Mouse (Mus musculus) thymus, adult 18-20 months (tissue): ENCODE measurements around the gene Atp5e.

Experiments used
- DNase-seq, 2 experiments: peaks; one replicate each; pipeline ENCODE4 v3.0.0; 2022; ENCODE audit warnings: mixed read lengths in 2 of 2

Gene Atp5e

DNA sequence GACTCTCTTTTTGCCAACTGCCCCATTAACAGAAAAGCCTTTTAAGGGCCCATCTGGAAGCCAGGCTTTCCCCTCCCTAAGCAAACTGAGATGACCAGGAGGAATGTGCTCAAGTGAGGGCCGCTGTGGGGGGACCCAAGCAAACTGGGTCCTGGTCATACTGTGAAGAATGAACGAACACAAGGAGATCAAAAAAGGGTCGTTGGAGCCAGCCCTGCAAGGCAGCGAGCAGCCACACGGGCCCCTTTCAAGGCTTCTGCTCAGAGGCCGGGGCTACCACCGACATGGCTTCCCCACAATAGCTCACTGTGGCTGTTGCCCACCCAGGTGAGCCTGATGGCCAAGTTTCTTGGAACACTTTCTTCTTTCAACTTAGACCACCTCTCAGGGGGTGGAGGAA lies 17.4 kb downstream of the Atp5e start:
- no peak for DNase-seq

DNA sequence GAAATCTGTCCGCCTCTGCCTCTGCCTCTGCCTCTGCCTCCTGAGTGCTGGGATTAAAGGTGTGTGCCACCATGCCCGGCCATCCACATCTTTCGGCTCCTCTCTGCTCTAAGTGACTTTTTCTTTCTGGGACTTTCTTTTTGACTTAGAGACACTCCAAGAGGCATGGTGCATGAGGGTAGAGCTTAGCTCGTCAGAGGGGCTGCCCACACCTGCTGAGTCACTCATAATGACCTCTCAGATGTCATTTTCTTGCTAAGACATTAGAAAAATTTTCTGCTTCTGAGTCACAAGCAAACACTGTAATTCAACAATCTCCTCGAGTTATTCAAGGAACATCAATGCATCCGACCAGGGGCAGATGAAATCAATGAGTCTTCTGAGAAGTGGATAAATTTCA lies 18.9 kb downstream of the Atp5e start:
- no peak for DNase-seq

DNA sequence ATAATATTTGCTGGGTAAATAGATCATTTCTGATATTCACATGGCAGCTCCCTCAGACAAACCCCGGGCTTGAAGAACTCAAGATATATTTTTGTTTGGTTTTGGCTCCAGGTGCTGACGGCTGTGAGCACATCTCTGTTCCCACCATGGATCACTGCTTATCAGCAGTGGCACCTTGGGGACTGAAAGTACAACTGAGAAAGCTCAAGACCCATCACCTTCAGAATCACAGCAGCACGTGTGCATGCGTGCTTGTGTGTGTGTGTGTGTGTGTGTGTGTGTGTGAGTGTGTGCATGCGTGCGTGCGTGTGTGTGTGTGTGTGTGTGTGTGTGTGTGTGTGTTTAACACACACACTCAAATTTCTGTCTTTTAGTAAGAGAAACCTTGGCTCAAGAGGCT lies 19.5 kb downstream of the Atp5e start:
- no peak for DNase-seq

DNA sequence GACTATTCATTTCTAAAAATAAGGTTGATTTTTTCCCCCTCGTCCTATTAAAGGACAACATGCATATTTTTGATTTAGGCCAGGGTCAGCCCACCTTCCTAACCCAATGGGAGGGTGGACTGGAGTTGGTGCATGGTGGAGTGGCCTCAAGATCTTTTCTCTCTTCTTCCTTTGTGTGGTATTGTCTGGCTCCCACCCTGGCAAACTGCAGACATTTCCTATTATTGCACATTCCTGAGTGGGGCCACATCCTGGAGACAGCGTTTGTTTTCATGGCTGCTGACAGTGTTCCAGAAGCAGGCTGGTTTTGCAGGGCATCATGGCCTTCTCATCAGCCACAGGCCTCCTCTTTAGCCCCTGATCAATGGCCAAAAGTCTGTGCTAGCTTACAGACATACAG lies 20.9 kb downstream of the Atp5e start:
- DNase-seq, result no peak

DNA sequence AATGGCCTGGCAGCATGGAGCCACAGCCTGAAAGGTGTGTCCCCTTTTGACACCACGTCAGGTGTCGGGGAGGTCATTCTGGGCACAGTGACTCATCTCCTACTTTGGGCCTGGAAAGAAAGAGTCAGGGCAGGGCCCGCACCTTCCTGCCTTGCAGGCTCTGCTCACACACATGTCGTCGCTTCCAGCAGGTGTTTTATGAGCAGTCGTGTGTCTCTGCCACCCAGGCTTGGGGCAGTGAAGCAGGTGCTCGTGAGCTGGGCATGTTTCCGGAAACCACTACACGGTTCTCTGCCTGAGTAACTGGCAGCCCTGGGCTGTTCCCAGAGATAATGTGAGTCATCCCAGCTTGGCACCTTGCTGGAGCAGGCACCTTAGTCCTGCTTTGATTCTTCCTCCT lies 21.4 kb downstream of the Atp5e start:
- no peak for DNase-seq

DNA sequence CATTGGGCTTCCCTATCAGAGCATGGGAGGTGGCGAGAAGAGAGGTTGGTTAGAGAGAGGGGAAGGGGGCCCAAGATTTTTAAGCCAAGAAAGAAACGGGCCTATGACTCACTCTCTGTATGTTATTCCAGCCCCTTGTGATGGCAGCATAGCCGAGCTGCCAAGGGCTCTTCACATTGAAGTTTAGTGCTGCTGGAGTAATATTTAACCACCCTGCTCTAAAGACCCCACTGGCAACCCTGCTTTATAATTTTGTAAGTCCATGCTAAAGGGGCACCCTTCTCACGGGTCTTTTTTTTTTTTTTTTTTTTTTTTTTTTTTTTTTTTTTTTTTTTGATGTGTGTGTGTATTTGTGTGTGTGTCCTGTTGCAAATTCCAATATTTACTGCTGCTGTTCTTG lies 22.0 kb downstream of the Atp5e start:
- DNase-seq, result no peak

DNA sequence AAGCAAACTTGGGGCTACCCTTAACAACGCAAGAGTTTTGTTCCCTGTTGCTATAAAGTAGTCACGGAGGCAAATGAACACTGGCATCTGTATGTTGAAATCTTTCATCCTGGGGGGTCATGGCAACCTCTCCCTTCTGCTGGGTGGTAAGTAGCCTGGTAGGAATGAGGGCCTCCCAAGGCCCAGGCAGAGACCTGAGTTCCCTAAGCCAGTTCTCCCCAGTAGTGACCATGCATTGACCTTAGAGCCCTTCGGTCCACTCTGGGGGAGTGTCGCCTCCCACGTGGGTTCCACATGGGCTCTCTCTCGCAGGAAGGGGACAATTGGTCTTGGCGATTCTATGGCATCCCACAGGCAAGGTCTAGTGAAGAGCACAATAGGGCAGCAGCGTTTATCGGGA lies 23.9 kb downstream of the Atp5e start:
- DNase-seq, result no peak

DNA sequence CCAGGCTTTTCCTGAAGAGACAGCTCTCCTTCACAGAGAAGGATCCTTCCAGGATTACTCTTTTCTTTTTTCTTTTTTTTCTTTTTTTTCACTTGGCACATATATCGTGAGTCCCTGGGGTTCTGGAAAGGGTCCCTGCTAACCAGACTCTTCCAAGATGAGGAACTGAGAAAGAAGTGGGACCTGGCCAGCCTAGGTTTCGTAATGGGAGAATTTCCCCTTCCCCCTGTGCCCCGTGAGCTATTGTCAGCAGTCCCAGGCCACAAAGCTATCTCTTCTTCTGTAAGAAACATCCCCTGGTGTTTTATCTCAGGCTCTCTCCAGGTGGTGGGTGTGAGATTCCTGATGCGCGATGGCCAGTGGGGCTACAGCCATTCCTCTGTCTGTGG lies 24.5 kb downstream of the Atp5e start:
- no peak for DNase-seq

DNA sequence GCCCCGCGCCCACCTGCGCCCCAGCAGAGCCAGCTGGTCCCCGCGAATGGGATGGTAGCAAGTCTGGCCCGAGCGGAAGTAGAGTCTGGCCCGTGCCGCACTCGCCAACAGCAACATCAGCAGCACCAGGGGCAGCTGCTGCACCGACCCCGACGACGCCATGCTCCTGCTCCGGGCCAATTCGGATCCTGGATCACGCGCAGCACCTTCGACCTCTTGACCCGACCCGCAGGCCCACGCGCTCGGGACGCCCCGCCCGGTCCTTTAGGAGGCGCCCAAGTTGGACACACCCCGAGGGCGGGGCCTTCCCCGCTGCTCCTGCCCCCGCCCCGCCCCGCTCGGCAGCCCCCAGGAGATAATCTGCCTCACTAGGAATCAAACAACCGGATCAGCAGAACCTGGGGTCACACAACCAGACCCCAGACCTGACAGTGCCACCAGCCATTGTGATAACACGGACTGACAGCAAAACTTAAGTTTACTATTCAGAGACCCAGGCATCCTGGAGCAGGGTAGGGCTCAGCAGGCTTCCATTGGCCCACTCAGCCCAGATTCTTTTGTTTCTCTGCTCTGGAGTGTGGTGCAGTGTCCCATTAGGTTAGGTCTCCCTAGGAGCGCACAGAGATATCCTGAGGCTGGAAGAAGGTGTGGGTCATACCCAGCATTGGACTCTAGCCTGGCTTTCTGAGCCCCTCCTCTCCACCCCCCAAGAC lies 25.0 kb downstream of the Atp5e start, which contains the start of gene Ctsz:
Gene Ctsz, minus strand, starts transcription at position 303 of the 713 bp plus-strand sequence.
- peak; percentile 49 to 53 for DNase-seq

DNA sequence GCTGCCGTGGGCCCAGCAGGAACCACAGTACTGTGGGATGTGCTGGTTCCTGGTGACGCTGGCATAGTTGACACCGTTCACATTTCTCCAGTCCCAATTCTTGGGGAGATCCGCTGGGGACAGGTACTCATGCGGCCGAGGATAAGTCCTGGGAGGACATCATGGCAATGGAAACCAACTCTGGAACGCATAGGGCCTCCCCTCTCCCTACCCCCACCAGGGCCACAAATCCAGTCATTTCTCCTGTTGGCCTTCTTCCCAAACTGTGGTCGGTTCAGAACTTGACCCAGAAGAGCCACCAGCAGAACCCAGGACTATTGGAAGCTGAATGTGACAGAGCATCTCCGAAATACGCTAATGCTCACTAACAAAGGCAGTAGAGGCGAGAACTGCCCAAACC lies 25.7 kb downstream of the Atp5e start:
- no peak for DNase-seq

DNA sequence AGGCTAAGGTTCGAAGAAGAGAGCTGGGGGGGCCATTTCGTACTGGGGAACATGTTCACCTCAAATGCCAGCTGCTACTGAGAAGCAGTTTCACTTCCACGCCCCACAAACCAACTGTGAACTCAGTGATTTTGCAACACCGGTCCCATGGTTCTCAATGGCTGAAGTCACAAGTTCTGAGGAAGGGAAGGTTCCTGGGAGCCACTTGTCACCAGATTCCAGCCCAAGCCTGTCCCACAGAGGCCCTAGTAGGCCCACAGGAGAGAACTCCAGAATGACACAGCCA lies 26.3 kb downstream of the Atp5e start:
- no peak for DNase-seq

DNA sequence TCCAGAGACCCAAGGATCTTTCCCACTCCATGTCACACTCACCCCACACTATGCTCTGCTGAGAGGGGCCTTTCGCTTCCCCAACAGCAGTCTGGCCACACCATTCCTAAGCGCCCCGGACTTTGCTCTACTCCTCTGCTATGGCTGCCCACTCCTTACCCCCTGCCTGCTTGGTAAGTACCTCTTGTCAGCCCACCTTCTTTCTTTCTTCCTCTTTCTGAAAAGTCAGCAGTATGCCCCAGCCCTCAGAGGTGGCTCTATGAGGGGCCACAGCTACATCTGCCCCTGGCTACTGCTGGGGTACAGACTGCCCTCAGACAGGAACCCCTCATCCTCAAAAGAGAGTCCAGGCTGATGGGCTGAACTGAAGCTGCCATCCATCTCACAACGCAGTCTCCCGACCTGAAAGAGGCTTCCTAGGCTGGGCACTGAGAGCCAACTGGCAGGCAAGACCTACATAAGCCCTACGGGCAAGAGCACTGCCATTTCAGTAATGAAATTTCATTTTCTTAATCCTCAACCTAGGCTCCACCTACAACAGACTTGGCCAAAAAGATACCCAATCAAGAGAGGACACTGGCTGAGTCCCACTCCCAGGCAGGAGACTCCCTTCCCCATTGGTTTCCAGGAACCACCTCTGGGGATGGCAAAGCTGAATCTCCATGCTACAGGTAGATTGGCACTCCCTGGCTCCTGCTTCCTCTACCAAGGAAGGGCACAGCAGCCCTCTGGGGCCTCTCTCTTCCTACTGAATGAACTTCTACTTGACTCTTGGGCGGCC lies 26.8 kb downstream of the Atp5e start:
- no peak for DNase-seq

DNA sequence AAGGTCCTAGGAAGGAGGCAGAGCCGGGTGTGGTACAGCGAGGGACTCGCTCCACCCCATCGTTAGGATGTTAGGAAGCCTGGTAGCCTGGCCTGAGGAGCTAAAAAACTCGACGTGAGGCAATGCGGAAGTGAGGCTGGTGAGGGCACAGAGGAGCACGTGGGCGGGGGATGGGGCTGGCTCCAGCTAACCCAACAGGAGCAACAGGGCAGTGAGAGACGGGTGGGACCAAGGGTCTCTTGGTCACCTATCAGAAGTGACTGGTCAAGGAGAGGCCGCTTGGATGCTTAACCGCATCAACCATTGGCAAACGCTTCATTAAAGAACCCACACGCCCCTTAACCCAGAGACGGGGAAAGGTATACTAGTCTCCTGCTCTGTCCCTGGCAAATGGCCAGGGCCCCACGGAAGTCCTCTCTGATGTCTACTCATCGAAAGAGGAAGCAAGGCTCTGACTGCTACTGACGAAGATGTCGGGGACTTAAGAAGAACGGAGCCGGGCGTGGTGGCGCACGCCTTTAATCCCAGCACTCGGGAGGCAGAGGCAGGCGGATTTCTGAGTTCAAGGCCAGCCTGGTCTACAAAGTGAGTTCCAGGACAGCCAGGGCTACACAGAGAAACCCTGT lies 27.7 kb downstream of the Atp5e start:
- DNase-seq, result no peak

DNA sequence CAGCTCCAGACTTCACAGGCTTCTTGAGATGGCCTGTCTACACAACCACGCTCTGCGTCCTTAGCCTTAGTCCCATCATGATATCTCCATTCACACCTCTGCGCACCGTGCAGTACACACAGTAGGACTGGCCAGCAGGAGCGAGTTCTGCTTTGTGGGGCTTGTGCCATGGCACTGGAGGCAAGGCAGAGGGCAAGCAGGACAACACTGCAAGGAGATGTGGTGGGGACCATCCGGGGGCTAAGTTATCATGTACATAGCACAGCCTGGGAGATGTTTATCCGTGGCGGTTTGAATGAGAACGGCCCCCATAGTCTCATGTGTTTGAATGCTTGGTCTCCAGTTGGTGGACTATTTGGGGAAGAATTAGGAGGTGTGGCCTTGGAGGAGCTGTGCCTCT lies 29.0 kb downstream of the Atp5e start:
- no peak for DNase-seq

DNA sequence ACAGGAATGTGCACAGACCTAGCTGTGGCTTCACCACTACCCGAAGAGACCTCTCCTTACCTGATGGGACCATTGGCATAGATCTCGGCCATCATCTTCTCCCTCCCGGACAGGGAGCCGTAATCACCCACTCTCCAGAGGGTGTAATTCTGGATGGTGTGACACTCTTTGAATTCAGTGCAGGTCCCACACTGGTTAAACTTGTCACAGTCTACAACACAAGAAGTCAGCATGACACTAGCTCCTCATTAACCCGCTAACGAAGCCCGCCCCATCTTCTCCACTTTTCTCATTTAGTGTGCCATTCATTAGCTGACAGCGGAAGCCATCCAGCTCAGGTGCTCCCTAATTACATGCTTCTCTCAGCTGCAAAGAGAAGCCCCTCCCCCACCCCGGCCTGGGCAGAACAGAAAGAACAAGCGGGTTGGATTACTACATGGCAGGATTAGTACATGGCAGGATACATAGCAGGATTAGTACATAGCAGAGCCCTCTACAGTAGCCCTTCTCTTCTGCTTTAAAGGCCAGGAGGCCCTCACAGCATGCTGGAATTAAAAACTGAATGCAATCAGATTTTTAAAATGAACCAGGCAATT lies 34.8 kb downstream of the Atp5e start:
- no peak for DNase-seq

DNA sequence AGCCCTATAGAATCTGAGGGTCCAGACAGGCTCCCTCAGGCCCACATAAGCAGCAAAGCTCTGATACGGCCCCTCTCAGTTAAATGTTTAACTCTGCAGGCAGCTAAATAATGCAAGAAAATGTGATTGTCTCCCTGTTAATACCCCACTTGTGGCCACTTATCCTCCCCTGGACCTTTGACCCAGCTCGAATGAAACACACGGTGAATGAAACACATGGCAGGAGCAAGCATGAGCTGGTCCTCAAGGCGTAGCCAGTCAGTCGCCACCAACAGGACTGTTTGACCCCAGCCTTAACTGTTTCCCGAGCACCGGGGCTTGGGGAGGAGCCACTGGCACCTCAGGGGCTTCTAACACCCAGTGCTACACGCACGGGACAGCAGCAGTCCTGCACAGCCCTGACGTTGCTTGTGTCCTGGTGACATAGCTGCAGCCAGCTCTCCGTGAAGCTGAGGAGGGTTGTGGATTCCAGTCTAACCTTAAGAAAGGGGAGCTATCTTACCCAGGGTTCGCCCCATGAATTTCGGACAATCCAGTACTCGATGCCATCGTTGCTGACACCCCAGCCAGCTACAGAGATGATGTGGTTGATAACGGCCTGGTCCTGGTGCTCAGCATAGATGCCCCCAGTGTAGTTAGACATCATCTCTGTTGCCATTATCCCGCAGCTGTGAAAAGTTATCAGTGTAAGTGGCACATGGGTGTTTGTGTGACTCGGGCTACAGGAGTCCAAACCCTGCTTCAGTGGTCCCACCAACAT lies 35.6 kb downstream of the Atp5e start:
- DNase-seq, result no peak

DNA sequence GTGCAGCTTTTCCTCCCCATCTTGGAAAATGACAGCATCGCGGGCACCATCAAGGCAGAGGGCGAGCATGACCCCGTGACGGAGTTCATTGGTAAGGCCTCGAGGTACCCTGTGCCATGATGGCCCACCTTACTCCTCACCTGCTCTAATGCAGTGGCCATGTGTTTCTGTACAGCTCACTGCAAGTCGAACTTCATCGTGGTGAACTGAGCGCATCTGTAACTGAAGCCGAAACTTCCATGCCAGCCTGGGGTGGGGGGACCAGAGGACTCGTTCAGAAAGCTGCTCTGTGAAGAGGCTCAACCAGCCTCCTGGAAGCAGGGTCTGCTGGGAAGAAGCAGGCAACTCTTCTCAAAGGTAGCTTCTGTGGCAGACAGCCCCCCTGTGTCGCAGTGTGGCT lies 37.0 kb downstream of the Atp5e start:
- DNase-seq, result no peak

DNA sequence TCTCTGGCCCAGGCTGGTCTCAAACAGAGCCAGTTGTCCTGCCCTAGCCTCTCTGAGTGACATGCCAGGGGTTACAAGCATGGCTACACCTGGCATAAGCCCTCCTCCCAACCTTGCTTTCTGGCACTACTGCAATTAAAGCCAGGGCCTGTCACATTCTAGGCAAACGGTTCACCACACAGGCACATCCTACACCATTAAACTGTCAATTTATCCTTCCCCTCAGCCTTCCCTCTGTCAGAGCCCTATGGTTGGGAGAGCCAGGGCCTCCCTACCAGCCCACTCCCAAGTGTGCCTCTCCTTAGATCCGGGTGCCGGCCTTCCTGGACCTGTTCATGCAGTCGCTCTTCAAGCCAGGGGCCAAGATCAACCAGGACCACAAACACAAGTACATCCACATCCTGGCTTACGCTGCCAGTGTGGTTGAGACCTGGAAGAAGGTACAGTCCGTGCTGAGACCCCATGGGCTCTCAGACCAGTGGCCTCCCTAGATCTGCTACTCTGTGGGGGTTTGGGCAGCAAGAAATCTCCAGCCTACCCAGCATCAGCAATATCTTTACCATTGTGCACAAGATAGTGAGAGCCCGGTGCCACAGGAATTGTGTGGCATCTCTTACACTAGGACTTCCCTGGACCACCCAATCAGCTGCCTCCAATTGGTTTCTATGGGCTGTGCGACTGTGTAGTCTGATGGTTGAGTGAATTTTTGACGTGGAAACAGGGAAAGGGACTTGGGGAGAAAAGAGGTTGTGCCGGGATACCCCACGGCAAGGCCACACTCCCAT lies 39.4 kb downstream of the Atp5e start:
- DNase-seq, result no peak

DNA sequence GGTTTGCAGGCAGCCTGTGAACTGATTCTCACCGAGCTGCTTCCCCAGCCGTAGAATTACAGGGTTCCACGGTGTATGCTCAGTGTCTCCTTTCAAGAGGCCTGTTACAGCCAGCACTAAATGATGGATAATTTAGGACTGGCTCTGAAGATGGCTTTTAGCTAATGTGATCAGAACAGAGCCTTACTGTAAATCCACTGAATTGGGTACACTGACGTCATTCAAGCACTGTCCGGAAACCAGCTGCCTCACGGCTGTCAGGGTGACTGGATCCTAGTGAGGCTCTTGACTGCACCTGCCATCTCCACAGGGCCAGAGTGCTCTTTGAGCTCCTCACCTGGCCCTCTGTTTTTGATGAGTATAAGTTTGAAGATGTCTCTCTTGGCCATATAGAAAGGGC lies 42.8 kb downstream of the Atp5e start:
- no peak for DNase-seq

DNA sequence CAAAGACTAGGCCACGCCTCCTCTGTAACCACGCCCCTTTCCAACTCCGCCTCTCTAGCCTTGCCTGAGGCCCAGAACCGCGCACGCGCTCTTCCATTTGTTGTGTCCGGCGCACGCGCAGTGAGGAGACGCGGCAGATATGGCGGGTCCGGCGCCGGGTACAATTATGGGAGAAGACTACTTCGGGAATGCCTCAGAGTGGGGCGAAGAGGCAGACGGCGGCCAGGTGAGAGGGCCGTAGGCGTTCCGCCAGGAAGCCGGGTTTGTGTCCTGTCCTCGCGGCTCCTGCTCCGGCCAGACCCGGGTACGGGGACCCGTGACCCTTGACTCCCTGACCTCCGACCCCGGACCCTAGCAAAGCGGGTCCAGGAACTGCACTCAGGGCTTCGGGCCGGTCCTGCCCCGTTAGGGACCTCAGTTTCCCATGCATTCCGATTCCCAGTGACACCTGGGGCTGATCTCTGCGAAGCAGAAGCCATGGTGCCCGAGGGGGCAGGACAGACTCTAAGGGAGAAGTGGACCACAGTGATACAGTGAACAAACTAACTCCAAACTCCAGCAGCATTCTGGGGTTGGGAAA lies 48.1 kb downstream of the Atp5e start, which contains the start of gene Nelfcd:
Gene Nelfcd, plus strand, starts transcription at position 74 of the 580 bp plus-strand sequence.
- DNase-seq, result peak; percentile 87 to 90

DNA sequence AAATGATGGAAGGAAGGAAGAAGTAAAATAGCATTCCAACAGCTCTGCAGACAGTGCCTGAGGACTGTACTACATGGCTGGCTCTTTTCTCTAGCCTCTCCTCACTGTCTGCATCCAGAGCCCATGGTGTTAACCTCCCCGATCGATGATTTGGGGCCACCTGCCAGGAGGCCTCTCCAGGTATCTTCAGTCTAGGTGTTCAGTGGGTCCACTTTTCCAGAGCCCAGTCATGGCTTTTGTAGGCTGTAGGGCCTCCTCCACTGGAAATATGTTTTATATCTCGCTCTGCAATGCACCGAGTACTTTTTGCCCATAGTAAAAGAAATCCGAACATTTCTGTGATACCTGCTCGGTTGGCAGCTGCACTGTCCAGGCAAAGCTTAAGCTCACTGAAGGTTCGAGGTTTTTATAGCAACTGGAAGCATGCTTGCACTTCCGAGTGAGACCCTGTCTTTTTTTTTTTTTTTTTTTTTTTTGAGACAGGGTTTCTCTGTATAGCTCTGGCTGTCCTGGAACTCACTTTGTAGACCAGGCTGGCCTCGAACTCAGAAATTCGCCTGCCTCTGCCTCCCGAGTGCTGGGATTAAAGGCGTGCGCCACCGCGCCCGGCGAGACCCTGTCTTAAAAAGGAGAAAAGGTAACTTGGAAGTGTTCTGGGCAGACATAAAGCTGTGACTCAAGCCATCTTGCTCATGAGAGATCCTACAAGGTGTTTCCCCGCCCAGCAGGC lies 48.7 kb downstream of the Atp5e start:
- no peak for DNase-seq
